Mouse (Mus musculus) limb, embryonic 13.5 days (tissue): Measurements from ENCODE around the gene Olfr482. TPM values are rescaled to one million over a fixed set of nuclear protein-coding genes. Genes with fewer than 3 reads are reported as not detected.

Experiments used
- ATAC-seq: fragments of 200-750 bp; cut with Nextera tagmentation; 2 replicates; pipeline ENCODE4 v1.8.0; 2017; ENCODE audit warnings: low read depth, moderate number of reproducible peaks, moderate TSS enrichment; ENCODE audit not compliant: low FRiP score
- H3K27ac ChIP-seq: fragments of 300-500 bp; sonication (generic); 2 replicates; pipeline ENCODE4 v1.5.1; 2015; ENCODE audit warnings: inconsistent platforms, mild to moderate bottlenecking, moderate library complexity
- H3K27me3 ChIP-seq: fragments of 300-500 bp; sonication (generic); 2 replicates; pipeline ENCODE4 v1.6.1; 2015; ENCODE audit warnings: mild to moderate bottlenecking, inconsistent platforms
- H3K36me3 ChIP-seq: fragments of 300-500 bp; sonication (generic); 2 replicates; pipeline ENCODE4 v1.6.1; 2015; ENCODE audit warnings: inconsistent platforms, mild to moderate bottlenecking, moderate library complexity
- H3K4me1 ChIP-seq: fragments of 300-500 bp; sonication (generic); 2 replicates; pipeline ENCODE4 v1.6.1; 2015; ENCODE audit warnings: inconsistent platforms
- H3K4me2 ChIP-seq: fragments of 300-500 bp; sonication (generic); replicated peaks from 2 replicates; pipeline ENCODE4 v1.6.1; 2015; ENCODE audit warnings: inconsistent platforms, mild to moderate bottlenecking, moderate library complexity
- H3K4me3 ChIP-seq: fragments of 300-500 bp; sonication (generic); 2 replicates; pipeline ENCODE4 v1.5.1; 2015; ENCODE audit warnings: moderate library complexity, mild to moderate bottlenecking, inconsistent platforms
- H3K9ac ChIP-seq: fragments of 300-500 bp; sonication (generic); 2 replicates; pipeline ENCODE4 v1.6.1; 2015; ENCODE audit warnings: mild to moderate bottlenecking, inconsistent platforms
- H3K9me3 ChIP-seq: fragments of 300-500 bp; sonication (generic); 2 replicates; pipeline ENCODE4 v1.6.1; 2016; ENCODE audit warnings: inconsistent platforms
- WGBS: fragments of 180-500 bp; shearing (Covaris S2); methylation state at CpG from one replicate; pipeline ENCODE4 v1.1.7; 2015; 5-methylcytosine and 5-hydroxymethylcytosine counted together
- polyA plus RNA-seq: library from polyadenylated mRNA; unstranded; fragments of >200 nt; fragmentation: Nextera tagmentation; extraction: Ambion mirVana; gene quantifications from 2 replicates; pipeline ENCODE4 v1.2.1, GENCODE M21; 2015

Olfr482 gene
- 0.14 TPM in 1 of 2 replicates, not detected in the other for polyA plus RNA-seq

GRCm38 (mm10) chr7:108097486-108097885 lies at the start of gene Olfr482:
Gene Olfr482 (minus strand): TSS chr7:108097586.
- H3K27ac ChIP-seq, result no peak within 1 kb of the TSS
- H3K4me3 ChIP-seq, result no peak within 1 kb of the TSS
- no peaks in the 10 kb centered on the region for H3K36me3 ChIP-seq
- no peak for ATAC-seq
- H3K27me3 ChIP-seq, result no peaks in the 10 kb centered on the region
- WGBS, result 79% methylated on average over 1 of the region's 1 CpGs
- no peak within 1 kb of the TSS for H3K9ac ChIP-seq
- H3K9me3 ChIP-seq, result no peaks in the 10 kb centered on the region
- H3K4me1 ChIP-seq, result no peaks in the 10 kb centered on the region
- no peak within 1 kb of the TSS for H3K4me2 ChIP-seq

GRCm38 (mm10) chr7:108127349-108127748 lies 30.0 kb upstream of the Olfr482 start, which contains the start of gene Olfr484:
Gene Olfr484 (minus strand): TSS chr7:108127449.
- Histone ChIP-seq H3K4me2 (no peak within 1 kb of the TSS), H3K27me3 (no peaks in the 10 kb centered on the region), H3K9ac (no peak within 1 kb of the TSS), H3K36me3 (no peaks in the 10 kb centered on the region), H3K27ac (no peak within 1 kb of the TSS), H3K9me3 (no peaks in the 10 kb centered on the region), H3K4me1 (no peaks in the 10 kb centered on the region), H3K4me3 (no peak within 1 kb of the TSS)
- ATAC-seq, result no peak

GRCm38 (mm10) chr7:108121416-108121815 lies 24.0 kb upstream of the Olfr482 start:
- H3K27me3 ChIP-seq, result no peaks in the 10 kb centered on the region
- no peaks in the 10 kb centered on the region for H3K36me3 ChIP-seq
- no peaks in the 10 kb centered on the region for H3K4me1 ChIP-seq
- no peak overlapping the region for H3K4me2 ChIP-seq
- ATAC-seq, result no peak
- no peak overlapping the region for H3K9ac ChIP-seq
- H3K9me3 ChIP-seq, result no peaks in the 10 kb centered on the region
- WGBS, result 70% methylated on average over 1 of the region's 1 CpGs
- H3K27ac ChIP-seq, result no peak overlapping the region
- no peak overlapping the region for H3K4me3 ChIP-seq

GRCm38 (mm10) chr7:108120681-108121080 lies 23.3 kb upstream of the Olfr482 start:
- H3K27ac ChIP-seq, result no peak overlapping the region
- no peaks in the 10 kb centered on the region for H3K36me3 ChIP-seq
- no peak overlapping the region for H3K9ac ChIP-seq
- H3K9me3 ChIP-seq, result no peaks in the 10 kb centered on the region
- no peaks in the 10 kb centered on the region for H3K4me1 ChIP-seq
- H3K4me3 ChIP-seq, result no peak overlapping the region
- H3K27me3 ChIP-seq, result no peaks in the 10 kb centered on the region
- H3K4me2 ChIP-seq, result no peak overlapping the region
- WGBS, result 12% methylated on average over 1 of the region's 1 CpGs
- no peak for ATAC-seq

- H3K9me3 ChIP-seq, result no peaks in the 10 kb centered on the region
- no peak within 1 kb of the TSS for H3K9ac ChIP-seq
- ATAC-seq, result no peak
- no peaks in the 10 kb centered on the region for H3K36me3 ChIP-seq
- H3K27ac ChIP-seq, result no peak within 1 kb of the TSS
- no peak within 1 kb of the TSS for H3K4me3 ChIP-seq
- 91% methylated on average over 1 of the region's 1 CpGs for WGBS
- H3K4me2 ChIP-seq, result no peak within 1 kb of the TSS
- no peaks in the 10 kb centered on the region for H3K4me1 ChIP-seq
- no peaks in the 10 kb centered on the region for H3K27me3 ChIP-seq
These were observed 3.2 kb upstream of the Olfr482 start, which contains the start of gene Olfr483 for GRCm38 (mm10) chr7:108100549-108100948. Gene Olfr483 (plus strand): TSS chr7:108100849.

GRCm38 (mm10) chr7:108079555-108079954 lies 17.8 kb downstream of the Olfr482 start, which contains the start of gene Olfr481:
Gene Olfr481 (plus strand): TSS chr7:108079855.
- ATAC-seq, result no peak
- no peaks in the 10 kb centered on the region for H3K36me3 ChIP-seq
- no peaks in the 10 kb centered on the region for H3K4me1 ChIP-seq
- H3K27me3 ChIP-seq, result no peaks in the 10 kb centered on the region
- H3K4me3 ChIP-seq, result no peak within 1 kb of the TSS
- H3K4me2 ChIP-seq, result no peak within 1 kb of the TSS
- no peak within 1 kb of the TSS for H3K27ac ChIP-seq
- H3K9me3 ChIP-seq, result no peaks in the 10 kb centered on the region
- H3K9ac ChIP-seq, result no peak within 1 kb of the TSS

GRCm38 (mm10) chr7:108067246-108067645 lies 30.1 kb downstream of the Olfr482 start, which contains the start of gene Olfr480:
Gene Olfr480 (minus strand): TSS chr7:108067346.
- Histone ChIP-seq H3K4me3 (no peak within 1 kb of the TSS), H3K27ac (no peak within 1 kb of the TSS), H3K27me3 (no peaks in the 10 kb centered on the region), H3K4me1 (no peaks in the 10 kb centered on the region), H3K4me2 (no peak within 1 kb of the TSS), H3K36me3 (no peaks in the 10 kb centered on the region), H3K9ac (no peak within 1 kb of the TSS), H3K9me3 (0 out of 2 replicates have a peak, but pooled peaks cover 3% of the 10 kb centered on the region)
- WGBS, result 89% methylated on average over 1 of the region's 1 CpGs
- ATAC-seq, result no peak

- H3K4me3 ChIP-seq, result no peak within 1 kb of the TSS
- WGBS, result 86% methylated on average over 2 of the region's 2 CpGs
- H3K36me3 ChIP-seq, result no peaks in the 10 kb centered on the region
- H3K4me1 ChIP-seq, result no peaks in the 10 kb centered on the region
- no peak within 1 kb of the TSS for H3K4me2 ChIP-seq
- ATAC-seq, result no peak
- H3K27me3 ChIP-seq, result no peaks in the 10 kb centered on the region
- H3K9ac ChIP-seq, result no peak within 1 kb of the TSS
- no peaks in the 10 kb centered on the region for H3K9me3 ChIP-seq
- no peak within 1 kb of the TSS for H3K27ac ChIP-seq
These were observed 47.0 kb downstream of the Olfr482 start, which contains the start of gene Olfr479 for GRCm38 (mm10) chr7:108050393-108050792. Gene Olfr479 (plus strand): TSS chr7:108050693.

Other genes starting within 250 kb of the Olfr482 start
- gene Olfr472, start 199.7 kb downstream of the Olfr482 start, polyA plus RNA-seq, result not detected in 2 replicates
- gene Olfr473, start 167.1 kb downstream of the Olfr482 start, polyA plus RNA-seq, result not detected in 2 replicates
- gene Olfr474, start 142.9 kb downstream of the Olfr482 start, polyA plus RNA-seq, result not detected in 2 replicates
- not detected in 2 replicates for gene Olfr476, start 132.8 kb downstream of the Olfr482 start, polyA plus RNA-seq
- gene Olfr477, start 110.9 kb downstream of the Olfr482 start, polyA plus RNA-seq, result not detected in 2 replicates
- not detected in 2 replicates for gene Olfr478, start 63.6 kb downstream of the Olfr482 start, polyA plus RNA-seq
- not detected in 2 replicates for gene Olfr479, start 46.9 kb downstream of the Olfr482 start, polyA plus RNA-seq
- gene Olfr480, start 30.2 kb downstream of the Olfr482 start, polyA plus RNA-seq, result not detected in 2 replicates
- not detected in 2 replicates for gene Olfr481, start 17.7 kb downstream of the Olfr482 start, polyA plus RNA-seq
- not detected in 2 replicates for gene Olfr483, start 3.3 kb upstream of the Olfr482 start, polyA plus RNA-seq
- gene Olfr484, start 29.9 kb upstream of the Olfr482 start, polyA plus RNA-seq, result not detected in 2 replicates
- not detected in 2 replicates for gene Olfr485, start 62.3 kb upstream of the Olfr482 start, polyA plus RNA-seq
- gene Olfr486, start 75.2 kb upstream of the Olfr482 start, polyA plus RNA-seq, result not detected in 2 replicates
- not detected in 2 replicates for gene Olfr487, start 117.0 kb upstream of the Olfr482 start, polyA plus RNA-seq
- gene Olfr488, start 160.8 kb upstream of the Olfr482 start, polyA plus RNA-seq, result not detected in 2 replicates
- not detected in 2 replicates for gene Olfr490, start 191.3 kb upstream of the Olfr482 start, polyA plus RNA-seq
- not detected in 2 replicates for gene Olfr491, start 215.9 kb upstream of the Olfr482 start, polyA plus RNA-seq
- 0.15 TPM in 1 of 2 replicates, not detected in the other for gene Olfr492, start 226.1 kb upstream of the Olfr482 start, polyA plus RNA-seq
- gene Olfr493, start 249.4 kb upstream of the Olfr482 start, polyA plus RNA-seq, result not detected in 2 replicates